19 mouse cellular contexts compared by ENCODE assay signal in the genomic region with DNA sequence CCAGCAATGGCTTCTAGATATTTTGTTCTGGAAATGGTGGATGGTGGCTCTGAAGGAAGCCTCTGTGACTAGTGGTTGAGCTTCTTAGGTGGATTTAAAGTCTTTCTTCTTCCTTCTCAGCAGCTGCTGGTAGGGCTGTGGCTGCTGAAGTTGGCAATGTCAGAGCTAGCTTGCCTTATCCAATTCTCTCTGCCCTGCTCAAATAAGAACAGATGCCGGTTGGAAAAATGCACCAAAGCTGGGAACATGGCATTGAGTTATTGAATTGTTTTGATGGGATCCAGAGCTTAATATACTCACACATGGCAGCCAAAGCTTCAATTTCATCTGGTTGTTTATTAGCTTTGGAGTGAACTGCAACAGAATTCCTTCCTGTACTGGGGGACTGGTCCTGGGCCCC.
"Had no signal": no experiment of that assay in that cellular context is flagged by ENCODE, and none has a peak within 500 bp of the region (broad histone marks: within the 10 kb centered on the region; RNA-seq: fewer than 3 reads in every experiment).

No protein-coding gene starts in this region.

- DNase-seq: lung, adult 18-20 months; lung, embryonic 14.5 days; lung, postnatal 10 days; lung, postnatal 4 days; midbrain, embryonic 14.5 days; retina, postnatal 1 day; right cerebral cortex, adult 18-20 months; right cerebral cortex, postnatal 25 days; right cerebral cortex, postnatal 4 days; spleen, adult 18-20 months; thymus, adult 18-20 months; thymus, postnatal 14 days; thymus, postnatal 36 days had no signal

- ATAC-seq: midbrain, embryonic 16.5 days had no signal

- H3K4me3 ChIP-seq: midbrain, embryonic 10.5 days; midbrain, embryonic 12.5 days; myocyte; neural tube, embryonic 13.5 days; neural tube, embryonic 15.5 days had no signal

- H3K27ac ChIP-seq: midbrain, embryonic 10.5 days; midbrain, embryonic 12.5 days; neural tube, embryonic 13.5 days; neural tube, embryonic 15.5 days had no signal
